Mouse (Mus musculus) embryo, embryonic 10.5 days (tissue): ENCODE results near the gene Urm1.
"Not testable (repeated sequence)": the region's sequence is repeated elsewhere in the genome, so short reads cannot be mapped to it uniquely, and the experiment has no call there.

Experiments used
- DNase-seq: peaks from one replicate; pipeline ENCODE4 v3.0.0-alpha.2; 2015; ENCODE audit warnings: low spot score

Gene Urm1

DNA sequence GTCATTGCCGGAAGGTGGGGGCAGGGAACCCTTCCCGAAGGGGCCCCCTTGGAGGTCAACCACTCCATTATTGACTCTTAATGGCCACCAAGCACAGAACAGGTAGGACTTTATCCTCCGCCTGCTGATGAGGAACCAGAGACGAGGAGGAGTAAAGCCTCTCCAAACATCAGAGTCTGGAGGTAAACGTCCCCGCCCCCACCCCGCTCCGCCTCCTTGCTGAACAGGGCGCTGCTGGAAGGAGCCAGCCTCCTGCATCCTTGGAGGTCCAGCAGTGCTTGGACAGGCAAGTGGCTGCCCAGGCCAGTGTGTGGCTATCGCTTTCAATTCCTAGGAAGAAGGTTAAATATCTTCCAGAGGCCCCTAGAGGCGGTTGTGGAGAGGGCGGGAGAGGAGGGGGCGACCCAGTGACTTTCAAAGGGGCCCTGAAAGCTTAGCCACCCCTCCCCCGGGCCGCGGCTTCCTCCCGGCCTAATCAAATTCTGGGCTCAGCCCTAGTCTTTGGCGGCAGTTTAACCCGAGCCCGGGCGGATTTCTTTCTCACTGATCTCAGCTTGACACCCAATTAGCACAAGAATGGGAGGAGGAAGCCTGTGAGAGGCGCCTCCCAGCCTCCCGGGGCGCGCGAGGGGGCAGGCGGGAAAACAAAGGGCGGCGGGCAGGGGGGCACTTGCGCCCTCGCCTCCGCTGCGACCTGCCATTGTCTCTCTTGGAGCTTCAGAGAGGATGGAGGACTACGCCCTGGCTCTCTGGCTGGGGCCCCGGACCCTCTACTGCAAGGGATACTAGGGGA, at the start of gene Urm1:
Gene Urm1 (plus strand): TSS at position 51 of the 793 bp plus-strand sequence.
- DNase-seq, result peak; percentile 96

DNA sequence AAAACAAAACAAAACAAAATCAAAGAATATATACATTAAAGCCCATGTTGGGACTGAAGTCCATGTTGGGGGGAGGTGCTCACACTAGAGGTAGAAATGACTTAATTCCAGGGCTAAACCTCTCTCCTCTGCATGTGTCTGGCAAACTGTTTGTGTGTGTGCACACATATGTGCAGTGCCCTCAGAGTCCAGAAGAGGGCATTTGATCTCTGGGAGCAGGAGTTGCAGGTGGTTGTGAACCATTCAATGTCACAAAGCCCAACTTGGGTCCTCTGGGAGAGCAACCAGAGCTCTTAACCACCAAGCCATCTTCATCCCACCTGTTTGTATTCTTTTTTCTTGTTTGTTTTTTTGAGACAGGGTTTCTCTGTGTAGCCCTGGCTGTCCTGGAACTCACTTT, 49.7 kb upstream of the Urm1 start:
- no peak for DNase-seq

DNA sequence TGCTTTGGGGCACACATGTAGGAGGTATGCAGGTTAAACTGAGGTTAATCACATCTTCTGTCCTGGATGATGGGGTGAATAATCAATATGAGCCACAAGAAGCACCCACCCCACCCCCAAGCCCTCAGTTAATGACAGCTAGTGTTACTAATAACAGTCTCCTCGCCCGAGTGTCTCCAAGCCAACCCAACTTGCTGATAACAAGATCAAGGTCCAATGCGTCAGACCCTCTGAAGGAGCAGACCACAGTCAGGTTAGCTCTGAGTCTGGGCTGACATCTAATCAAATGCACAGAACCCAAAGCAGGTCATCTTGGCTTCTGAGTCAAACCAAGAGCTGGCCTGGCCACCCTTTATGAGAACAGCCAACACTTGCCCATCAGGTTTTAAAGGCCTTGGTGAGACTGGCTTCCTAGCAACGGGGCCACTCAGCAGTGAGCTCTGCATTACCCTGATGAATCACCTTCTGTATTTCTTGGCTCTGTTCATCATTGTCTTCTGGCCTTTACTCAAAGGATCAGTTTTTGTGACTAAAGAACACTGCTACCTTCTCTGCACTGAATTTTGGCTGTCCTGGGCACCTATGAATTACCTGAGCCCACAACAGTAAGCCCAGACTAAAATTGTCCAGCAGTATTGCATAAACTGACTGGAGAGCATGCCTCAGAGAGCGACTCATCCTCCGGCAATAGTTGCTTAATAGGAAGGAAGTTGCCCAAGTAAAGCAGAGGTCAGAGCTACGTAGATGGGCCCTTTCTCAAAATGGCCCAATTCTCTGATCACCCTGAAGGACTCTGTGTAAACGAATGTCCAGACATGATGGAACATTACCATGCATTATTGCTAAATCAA, 48.0 kb upstream of the Urm1 start:
- DNase-seq, result no peak

DNA sequence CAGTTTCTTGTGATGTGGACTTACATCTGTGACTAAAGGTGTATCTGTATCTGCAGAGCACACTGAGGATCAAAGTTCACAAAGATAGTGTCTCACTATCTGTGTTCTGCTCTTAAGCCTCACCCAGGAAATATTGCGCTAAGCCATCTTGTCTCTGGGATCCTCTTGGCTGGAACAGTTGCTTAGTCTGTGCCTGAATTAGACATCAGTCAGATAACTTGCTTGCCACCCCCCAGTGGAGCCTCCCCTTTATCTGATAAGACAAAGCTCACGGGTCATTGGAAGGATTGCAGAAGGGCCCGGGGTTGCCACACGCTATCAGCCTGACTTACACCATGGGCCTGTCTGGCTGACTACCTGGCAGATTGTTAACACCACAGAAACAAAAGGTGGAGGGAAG, 46.6 kb upstream of the Urm1 start:
- DNase-seq, result no peak

DNA sequence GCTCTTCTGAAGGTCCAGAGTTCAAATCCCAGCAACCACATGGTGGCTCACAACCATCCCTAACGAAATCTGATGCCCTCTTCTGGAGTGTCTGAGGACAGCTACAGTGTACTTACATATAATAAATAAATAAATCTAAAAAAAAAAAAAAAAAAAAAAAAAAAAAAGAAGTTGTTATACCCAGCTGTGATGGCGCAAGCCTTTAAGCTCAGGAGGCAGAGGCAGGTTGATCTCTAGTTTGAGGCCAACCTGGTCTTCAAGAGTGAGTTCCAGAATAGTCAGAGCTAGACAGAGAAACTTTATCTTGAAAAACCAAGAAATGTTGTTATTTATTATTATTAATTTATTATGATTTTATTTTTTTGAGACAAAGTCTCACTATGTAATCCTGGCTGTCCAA, 38.6 kb upstream of the Urm1 start:
- not testable (repeated sequence) for DNase-seq

DNA sequence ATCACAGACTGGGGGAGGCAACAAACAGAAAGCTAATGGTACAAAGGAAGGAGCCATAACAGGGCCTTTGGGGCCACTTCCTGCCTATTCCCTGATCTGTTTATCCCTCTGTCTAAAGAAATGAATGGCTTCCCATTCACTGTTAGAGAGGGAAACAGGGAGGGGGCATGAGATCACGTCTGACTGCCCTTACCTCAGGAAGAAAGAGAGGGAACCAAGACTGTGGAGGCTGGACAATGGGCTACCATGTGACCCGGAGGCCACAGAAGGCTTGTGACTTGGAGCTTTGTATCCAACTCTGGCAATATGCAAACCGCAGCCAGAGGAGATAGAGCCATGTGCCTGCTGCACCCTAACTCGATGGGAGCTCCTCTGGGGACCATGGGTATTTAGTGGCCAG, 35.6 kb upstream of the Urm1 start:
- peak; percentile 8 for DNase-seq

DNA sequence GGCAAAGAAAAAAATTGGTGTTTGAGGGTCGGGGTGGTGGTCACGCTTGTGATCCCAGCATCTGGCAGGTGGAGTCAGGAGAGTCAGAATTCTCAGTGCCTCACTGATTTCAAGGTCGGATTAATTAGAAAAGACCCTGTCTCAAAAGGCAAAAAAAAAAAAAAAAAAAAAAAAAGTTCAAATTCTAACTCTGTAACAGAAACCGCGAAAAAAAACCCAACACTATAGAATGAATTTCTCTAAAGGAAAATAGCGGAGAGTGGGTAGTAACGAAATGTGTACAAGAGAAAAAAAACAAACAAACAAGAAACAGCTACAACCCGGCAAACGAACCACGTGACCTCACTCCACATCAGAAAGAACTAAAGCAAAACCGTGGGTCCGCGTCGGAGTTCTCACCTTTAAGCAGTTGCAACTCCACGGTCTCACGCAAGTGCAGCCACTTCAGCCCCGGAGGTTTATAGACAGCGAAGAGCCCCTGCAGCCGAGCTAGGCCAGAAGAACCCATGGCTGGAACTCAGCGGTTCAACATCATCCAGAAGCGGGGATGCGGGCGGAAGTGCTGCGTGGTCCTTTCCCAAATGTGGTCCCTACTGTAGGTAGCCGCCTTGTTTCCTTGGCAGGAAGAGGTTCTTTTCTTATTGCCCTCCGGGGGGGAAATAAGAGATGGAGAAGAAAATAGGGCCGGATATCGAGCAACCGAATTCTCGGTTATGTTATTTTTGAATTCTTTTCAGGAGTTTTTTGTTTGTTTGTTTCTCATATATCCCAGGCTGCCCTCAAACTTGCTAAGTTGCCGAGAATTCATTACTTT, 32.6 kb upstream of the Urm1 start, which contains the start of gene Coq4:
Gene Coq4 (plus strand): TSS at position 390 of the 814 bp plus-strand sequence.
- DNase-seq, result peak; percentile 97

DNA sequence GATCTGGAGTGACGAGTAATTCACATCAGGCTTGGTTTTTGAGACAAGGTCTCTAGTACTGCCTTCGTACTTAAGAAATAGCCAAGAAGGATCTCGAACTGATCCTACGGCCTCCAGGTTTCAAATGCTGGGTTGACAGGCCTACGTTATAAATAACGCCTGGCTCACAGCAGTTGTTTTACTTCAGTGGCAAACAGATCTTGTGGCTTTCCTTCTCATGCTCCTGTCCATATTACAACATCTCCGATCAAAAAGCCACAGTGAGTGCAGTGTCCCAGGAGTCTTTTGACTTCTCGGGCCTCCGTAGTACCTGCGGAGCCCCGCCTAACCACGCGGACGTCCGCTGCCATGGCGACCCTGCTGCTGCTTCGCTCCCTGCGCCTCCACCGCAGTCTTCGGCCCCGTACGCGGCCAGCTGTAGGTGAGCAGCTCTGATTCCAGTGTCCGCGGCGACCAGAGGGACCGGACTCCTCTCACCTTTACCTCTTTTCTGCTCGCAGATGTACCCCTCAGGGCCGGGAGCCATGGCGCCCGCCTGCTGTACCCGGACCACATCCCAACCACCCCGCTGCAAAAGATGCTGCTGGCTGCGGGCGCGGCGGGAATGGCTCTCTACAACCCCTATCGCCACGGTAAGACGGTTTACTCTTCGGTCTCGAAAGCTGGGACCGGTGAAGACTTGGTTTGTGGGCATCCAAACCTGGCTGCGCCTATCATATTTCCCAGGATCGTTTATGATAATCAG, 31.8 kb upstream of the Urm1 start, which contains the start of gene Trub2:
Gene Trub2 (minus strand): TSS at position 566 of the 745 bp plus-strand sequence.
- DNase-seq, result peak; percentile 87

DNA sequence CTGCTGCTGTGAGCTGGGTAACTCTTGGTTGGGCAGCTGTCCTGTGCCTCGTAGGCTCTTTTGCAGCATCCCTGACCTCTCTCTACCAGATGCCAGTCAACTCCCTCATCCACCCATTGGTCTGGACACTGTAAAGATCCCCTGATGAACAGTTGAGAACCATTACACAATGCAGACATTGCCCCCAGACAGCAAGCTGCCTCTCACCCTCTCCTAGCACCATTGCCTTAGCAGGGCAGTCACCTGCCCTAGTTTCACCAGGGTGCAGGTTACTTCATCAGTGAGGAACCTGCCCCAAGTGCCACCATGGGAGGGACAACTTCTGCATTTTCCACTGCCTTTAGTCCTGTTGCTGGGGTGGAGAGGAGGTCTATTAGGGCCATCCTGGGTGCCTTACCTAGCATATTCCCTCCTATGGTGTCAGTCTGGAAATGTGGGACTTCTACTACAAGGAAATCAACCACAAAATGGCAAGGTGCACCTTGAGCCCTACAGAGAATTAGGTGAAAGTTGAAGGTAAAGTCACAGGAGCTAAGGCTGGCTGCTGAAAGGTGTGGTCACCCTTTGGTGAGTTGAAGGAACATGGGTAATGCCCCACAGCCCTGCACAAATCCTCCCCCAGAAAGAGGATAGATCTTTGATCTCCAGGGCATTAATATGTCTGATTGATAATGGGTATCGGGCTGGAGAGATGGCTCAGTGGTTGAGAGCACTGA, 26.9 kb upstream of the Urm1 start:
- DNase-seq, result no peak

DNA sequence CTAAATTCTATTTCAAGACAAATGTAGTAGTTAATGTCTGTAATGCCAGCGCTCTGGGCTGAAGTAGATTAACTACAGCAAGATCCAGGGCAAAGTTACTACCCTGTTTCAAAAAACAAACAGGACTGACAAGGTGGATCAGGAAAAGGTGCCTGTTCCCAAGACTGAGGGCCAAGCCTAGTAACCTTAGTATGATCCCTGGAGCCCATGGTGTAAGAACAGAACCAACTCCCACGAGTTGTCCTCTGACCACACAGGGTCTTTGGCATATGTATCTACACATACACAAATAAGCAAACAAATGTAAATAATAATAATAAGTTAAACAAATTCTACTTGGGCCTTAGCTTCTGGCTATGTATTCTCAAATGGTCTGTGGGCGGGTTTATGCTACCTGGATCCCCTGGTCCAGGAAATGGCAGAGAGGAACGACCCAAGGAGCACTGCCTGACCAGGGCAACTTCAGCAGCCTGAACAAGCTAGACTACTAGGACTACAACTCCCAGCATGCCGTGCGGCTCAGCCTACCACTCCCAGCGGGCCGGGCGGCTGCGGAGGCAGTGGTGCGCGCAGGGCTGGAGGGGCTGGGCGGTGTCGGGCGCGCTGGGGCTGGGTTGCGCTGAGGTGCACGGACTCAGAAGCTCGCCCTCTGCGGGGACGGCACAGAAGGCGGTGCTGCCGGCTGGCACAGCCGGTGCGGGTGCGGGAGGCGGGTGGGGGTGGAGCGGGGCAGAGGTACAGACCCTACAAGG, 17.6 kb upstream of the Urm1 start, which contains the start of gene Slc27a4:
Gene Slc27a4 (plus strand): TSS at position 560 of the 752 bp plus-strand sequence.
- DNase-seq, result peak; percentile 97

DNA sequence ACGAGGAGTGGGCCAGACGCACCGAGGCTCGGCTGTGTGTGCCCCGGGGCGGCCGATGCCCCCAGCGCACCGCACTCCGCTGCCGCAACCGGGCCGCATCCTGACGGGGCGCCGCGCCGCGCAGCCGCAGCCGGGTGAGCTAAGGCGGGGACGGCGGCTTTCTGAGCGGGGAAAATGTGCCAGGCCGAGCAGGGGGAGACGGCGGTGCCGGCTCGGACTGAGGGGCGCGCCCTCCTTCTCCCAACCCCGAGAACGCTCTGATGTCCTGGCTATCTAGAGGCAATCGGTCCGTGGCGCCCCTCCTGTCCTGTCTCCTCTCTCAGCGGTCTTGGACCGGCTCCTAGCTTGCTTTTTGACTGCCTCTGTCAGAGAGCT, 17.1 kb upstream of the Urm1 start:
- DNase-seq, result peak; percentile 48

DNA sequence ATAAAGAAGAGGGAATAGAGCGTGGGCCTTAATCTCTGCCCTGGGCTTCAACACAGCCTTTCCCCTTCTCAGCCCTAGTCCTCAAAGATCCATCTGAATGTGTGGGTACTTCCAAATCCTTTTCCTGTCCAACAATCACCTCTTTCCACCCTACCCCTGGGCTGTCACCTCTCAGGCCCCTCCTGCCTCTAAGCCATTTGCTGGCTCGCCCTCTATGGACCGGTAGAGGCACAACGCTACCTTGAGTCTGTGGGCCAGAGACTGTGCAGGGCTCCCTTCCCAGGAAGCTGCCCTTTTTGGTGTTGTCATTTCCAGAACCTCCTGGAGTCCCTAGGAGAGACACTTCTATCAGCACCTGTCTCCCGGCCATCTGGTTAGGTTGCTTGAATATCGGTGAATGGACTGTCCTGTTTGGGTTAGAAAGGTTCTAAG, 16.5 kb upstream of the Urm1 start:
- DNase-seq, result peak; percentile 59

DNA sequence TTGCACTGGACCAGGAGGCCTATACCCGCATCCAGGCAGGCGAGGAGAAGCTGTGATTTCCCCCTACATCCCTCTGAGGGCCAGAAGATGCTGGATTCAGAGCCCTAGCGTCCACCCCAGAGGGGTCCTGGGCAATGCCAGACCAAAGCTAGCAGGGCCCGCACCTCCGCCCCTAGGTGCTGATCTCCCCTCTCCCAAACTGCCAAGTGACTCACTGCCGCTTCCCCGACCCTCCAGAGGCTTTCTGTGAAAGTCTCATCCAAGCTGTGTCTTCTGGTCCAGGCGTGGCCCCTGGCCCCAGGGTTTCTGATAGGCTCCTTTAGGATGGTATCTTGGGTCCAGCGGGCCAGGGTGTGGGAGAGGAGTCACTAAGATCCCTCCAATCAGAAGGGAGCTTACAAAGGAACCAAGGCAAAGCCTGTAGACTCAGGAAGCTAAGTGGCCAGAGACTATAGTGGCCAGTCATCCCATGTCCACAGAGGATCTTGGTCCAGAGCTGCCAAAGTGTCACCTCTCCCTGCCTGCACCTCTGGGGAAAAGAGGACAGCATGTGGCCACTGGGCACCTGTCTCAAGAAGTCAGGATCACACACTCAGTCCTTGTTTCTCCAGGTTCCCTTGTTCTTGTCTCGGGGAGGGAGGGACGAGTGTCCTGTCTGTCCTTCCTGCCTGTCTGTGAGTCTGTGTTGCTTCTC, 4.0 kb upstream of the Urm1 start:
- DNase-seq, result no peak

DNA sequence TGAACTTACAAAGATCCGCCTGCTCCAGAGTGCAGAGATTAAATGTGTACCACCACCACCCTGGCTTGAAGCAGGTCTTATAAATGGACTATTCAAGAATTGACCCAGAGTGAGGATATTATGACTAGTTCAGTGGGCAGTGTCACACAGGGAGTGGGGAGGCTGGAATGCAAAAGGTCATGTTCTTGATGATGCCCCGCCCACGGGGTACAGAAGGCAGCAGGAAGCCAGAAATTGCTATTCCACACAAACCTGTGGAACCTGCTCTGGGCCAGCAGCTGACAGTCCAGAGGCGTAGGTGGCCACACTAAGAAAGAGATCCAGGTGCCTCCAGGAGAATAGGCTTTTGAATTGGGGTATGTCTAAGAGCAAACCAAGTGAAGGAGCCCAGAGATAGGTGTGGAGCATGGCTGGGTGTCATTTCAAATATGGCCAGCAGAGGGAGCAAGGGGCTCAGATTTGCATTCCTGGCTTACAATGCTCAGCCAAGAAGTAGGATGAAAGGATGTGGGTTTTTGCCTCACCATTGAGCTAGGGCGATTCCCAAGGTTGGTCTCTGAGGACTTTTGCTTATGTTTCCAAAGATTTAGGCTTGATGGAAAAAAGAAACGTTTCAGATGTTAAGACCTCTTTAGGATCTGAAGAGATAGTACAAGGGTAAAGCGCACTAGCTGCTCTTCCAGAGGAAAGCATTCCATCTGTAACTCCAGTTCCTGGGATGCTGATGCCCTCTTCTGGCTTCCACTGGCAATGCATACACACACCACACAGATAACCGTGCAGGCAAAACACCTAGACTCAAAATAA, 2.2 kb upstream of the Urm1 start:
- DNase-seq, result peak; percentile 93

DNA sequence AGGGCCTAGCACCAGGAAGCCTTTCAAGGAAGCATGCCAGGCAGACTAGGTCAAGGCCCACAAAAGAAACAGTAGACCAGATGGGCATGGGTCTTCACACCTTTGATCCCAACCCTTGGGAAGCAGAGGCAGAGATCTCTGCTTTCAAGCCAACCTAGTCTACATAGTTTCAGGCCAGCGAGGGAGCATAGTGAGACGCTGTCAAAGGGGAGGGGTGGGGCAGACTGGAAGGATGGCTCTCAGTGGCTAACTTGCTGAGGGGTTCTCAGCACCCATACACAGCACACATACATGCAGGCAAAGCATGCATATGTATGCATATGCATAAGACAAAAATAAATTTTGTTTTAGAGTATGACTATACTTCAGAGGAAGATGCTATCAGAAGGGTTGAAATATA, 512 bp upstream of the Urm1 start:
- DNase-seq, result no peak

DNA sequence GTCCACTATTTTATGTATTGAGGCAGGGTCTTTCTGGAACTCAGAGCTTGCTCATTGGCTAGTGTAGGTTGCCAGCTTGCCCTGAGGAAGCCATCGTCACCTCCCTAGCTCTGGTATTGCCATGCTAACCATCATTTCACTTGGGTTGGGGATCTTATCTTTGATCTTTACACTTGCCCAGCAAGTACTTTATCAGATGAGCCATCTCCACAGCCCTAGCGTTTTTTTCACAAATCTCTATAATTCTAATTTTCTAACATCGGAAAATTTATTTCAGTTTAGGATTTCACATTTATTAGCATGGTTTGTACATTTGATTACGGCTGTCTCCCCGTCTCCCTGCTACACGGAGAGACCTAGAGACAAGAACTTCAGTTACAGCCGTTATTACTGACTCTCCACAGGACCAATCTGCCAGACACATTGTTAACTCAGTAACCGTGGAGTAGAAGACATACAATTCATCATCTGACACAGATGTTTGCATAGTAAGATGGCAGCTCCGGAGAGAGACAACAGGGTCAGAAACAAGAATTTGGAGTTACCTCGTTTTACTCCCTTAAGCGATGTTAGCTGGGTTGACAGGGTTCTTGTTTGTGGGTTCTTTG, 6.5 kb downstream of the Urm1 start:
- DNase-seq, result peak; percentile 62

DNA sequence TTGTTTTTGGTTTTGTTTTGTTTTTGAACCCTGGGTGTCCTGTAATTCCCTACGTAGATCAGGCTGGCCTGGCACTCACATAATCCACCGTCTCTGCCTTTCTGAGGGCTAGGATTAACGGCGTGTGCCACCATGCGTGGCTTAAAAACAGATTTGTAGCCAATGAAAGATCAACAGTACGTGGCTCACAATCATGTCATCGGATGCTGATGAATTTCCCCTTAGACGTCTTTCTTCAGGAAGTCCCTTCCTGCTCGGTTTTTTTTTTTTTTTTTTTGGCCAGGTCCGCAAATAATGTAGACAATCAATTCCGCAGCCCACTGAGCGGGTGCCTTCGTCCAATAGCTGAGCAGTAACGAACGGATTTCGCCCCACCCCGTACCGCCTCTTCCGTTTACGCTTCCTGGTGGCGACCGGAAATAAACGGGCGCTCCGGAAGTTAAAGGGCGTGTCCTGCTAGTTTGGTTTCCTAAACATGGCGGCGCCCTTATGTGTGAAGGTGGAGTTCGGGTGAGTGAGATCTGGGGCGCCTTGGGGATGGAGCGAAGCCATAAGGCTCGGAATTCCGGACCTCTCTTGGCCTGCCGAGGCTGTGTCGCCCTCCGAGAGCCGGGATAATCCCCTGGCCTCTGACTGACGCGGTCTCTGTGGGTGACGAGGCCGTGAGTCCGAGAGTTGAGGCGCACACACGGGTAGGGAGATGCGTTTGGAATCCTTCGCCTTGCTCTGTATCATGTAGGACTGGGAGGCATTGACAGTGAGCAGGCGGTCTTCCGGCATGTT, 7.2 kb downstream of the Urm1 start:
- peak; percentile 99 for DNase-seq
